Comparison of ENCODE assay signal across 9 mouse cellular contexts in genomic region chrX:37811179-37811578, GRCm38 (mm10). TPM values are rescaled to one million over a fixed set of nuclear protein-coding genes. Genes with fewer than 3 reads are reported as not detected.
DNase-seq lines count a peak whose midpoint lies in the region; ATAC-seq and TF ChIP-seq lines count a peak whose summit lies in the region.
"Had no signal": no experiment of that assay in that cellular context is flagged by ENCODE, and none has a peak within 500 bp of the region (broad histone marks: within the 10 kb centered on the region; RNA-seq: fewer than 3 reads in every experiment).

No protein-coding gene starts in this region.

- no peaks in the 10 kb centered on the region for H3K27me3 ChIP-seq in forebrain, embryonic 14.5 days (replicated peaks; ENCODE audit: control insufficient read depth, insufficient read depth, low read length)
- H3K27me3 ChIP-seq in forebrain, embryonic 13.5 days: no peaks in the 10 kb centered on the region
- no peaks in the 10 kb centered on the region for H3K27me3 ChIP-seq in kidney, postnatal 0 days (ENCODE audit: insufficient read depth, low read length)

- H3K9ac ChIP-seq in forebrain, embryonic 14.5 days (ENCODE audit: low read length): no peak overlapping the region
- H3K9ac ChIP-seq in forebrain, embryonic 13.5 days: no peak overlapping the region
- no peak overlapping the region for H3K9ac ChIP-seq in kidney, postnatal 0 days (ENCODE audit: low read depth, low read length)

- H3K36me3 ChIP-seq in forebrain, embryonic 14.5 days (ENCODE audit: control insufficient read depth, insufficient read depth, low read length): no peaks in the 10 kb centered on the region
- no peaks in the 10 kb centered on the region for H3K36me3 ChIP-seq in forebrain, embryonic 13.5 days (ENCODE audit: poor library complexity, severe bottlenecking)
- no peaks in the 10 kb centered on the region for H3K36me3 ChIP-seq in kidney, postnatal 0 days (ENCODE audit: insufficient read depth, low read length)

- TF ChIP-seq CTCF in kidney, postnatal 0 days (IDR thresholded peaks at IDR 0.05; ENCODE audit: low read depth): peak; percentile 70

- no peaks in the 10 kb centered on the region for H3K4me1 ChIP-seq in forebrain, embryonic 14.5 days (ENCODE audit: control insufficient read depth, insufficient read depth, low read length)
- no peaks in the 10 kb centered on the region for H3K4me1 ChIP-seq in forebrain, embryonic 13.5 days
- no peaks in the 10 kb centered on the region for H3K4me1 ChIP-seq in kidney, postnatal 0 days (replicated peaks; ENCODE audit: insufficient read depth, low read length)

- WGBS in forebrain, embryonic 14.5 days: 29% methylated on average over 5 of the region's 5 CpGs
- WGBS in forebrain, embryonic 13.5 days: 29% methylated on average over 5 of the region's 5 CpGs
- 25% methylated on average over 5 of the region's 5 CpGs for WGBS in kidney, postnatal 0 days

- peak; percentile 16 for DNase-seq in forebrain, embryonic 14.5 days (ENCODE audit: low spot score)
- DNase-seq in left cerebral cortex, postnatal 4 days: peak; percentile 23
- no peak for DNase-seq in left cerebral cortex, adult 11 months (ENCODE audit: low spot score)
- peak; percentile 10 to 22 for DNase-seq in adrenal gland, adult 18-20 months (ENCODE audit: low spot score in 2 of 2)
- DNase-seq in kidney, postnatal 0 days (ENCODE audit: low spot score): peak; percentile 47
- peak; percentile 30 for DNase-seq in retina, postnatal 1 day

- no peak for ATAC-seq in forebrain, embryonic 14.5 days
- no peak for ATAC-seq in forebrain, embryonic 13.5 days
- no peak for ATAC-seq in kidney, postnatal 0 days (replicated peaks; ENCODE audit: low FRiP score, low read depth)
- no peak for ATAC-seq in granulocyte monocyte progenitor cell, adult 5-6 weeks (replicated peaks; ENCODE audit: poor library complexity, severe bottlenecking)

- H3K4me3 ChIP-seq in forebrain, embryonic 14.5 days (ENCODE audit: low read depth, low read length): no peak overlapping the region
- H3K4me3 ChIP-seq in forebrain, embryonic 13.5 days: no peak overlapping the region
- H3K4me3 ChIP-seq in kidney, postnatal 0 days (replicated peaks; ENCODE audit: low read depth, low read length): no peak overlapping the region

- no peaks in the 10 kb centered on the region for H3K9me3 ChIP-seq in forebrain, embryonic 14.5 days (replicated peaks; ENCODE audit: control insufficient read depth, low read length)
- H3K9me3 ChIP-seq in forebrain, embryonic 13.5 days (replicated peaks): no peaks in the 10 kb centered on the region
- H3K9me3 ChIP-seq in kidney, postnatal 0 days (replicated peaks; ENCODE audit: low read length): no peaks in the 10 kb centered on the region

- intact Hi-C loops in left cerebral cortex, postnatal 4 days (cut with DNase I): no loop called here

- H3K4me2 ChIP-seq in forebrain, embryonic 14.5 days (ENCODE audit: low read length): no peak overlapping the region
- no peak overlapping the region for H3K4me2 ChIP-seq in forebrain, embryonic 13.5 days
- no peak overlapping the region for H3K4me2 ChIP-seq in kidney, postnatal 0 days (ENCODE audit: low read length)

- H3K27ac ChIP-seq in forebrain, embryonic 14.5 days (ENCODE audit: low read depth, low read length): no peak overlapping the region
- H3K27ac ChIP-seq in forebrain, embryonic 13.5 days: no peak overlapping the region
- no peak overlapping the region for H3K27ac ChIP-seq in kidney, postnatal 0 days

RNA-seq across cellular contexts. Expression of gene Rhox5, which starts 6.5 kb away (rescaled TPM):
- not detected in 2 replicates for polyA plus RNA-seq in forebrain, embryonic 14.5 days (2014; fragmentation: Nextera tagmentation; extraction: Ambion mirVana)
- polyA plus RNA-seq in forebrain, embryonic 13.5 days (2015; fragmentation: Nextera tagmentation; extraction: Ambion mirVana): not detected in 2 replicates
- total RNA-seq in left cerebral cortex, postnatal 4 days (2021): not detected
- total RNA-seq in adrenal gland, adult 18-20 months (2021): not detected
- 0.54 and 0.58 TPM in 2 replicates for polyA plus RNA-seq in kidney, postnatal 0 days (2015; fragmentation: Nextera tagmentation; extraction: Ambion mirVana)
- total RNA-seq in granulocyte monocyte progenitor cell, adult 5-6 weeks (2014; fragmentation: Nextera tagmentation): not detected in 2 replicates
- not detected in 2 replicates for total RNA-seq in granulocyte monocyte progenitor cell, adult 5-6 weeks (2017)
- total RNA-seq: left cerebral cortex, postnatal 25 days had no signal

RNA-seq across cellular contexts. Expression of gene Rhox6, which starts 15.5 kb away (rescaled TPM):
- polyA plus RNA-seq in forebrain, embryonic 14.5 days (2014; fragmentation: Nextera tagmentation; extraction: Ambion mirVana): not detected in 2 replicates
- polyA plus RNA-seq in forebrain, embryonic 13.5 days (2015; fragmentation: Nextera tagmentation; extraction: Ambion mirVana): not detected in 2 replicates
- total RNA-seq in left cerebral cortex, postnatal 4 days (2021): not detected
- total RNA-seq in adrenal gland, adult 18-20 months (2021): not detected
- polyA plus RNA-seq in kidney, postnatal 0 days (2015; fragmentation: Nextera tagmentation; extraction: Ambion mirVana): not detected in 2 replicates
- total RNA-seq in granulocyte monocyte progenitor cell, adult 5-6 weeks (2014; fragmentation: Nextera tagmentation): not detected in 2 replicates
- not detected in 2 replicates for total RNA-seq in granulocyte monocyte progenitor cell, adult 5-6 weeks (2017)
- total RNA-seq: left cerebral cortex, postnatal 25 days had no signal

RNA-seq across cellular contexts. Expression of gene Rhox7a, which starts 20.3 kb away (rescaled TPM):
- polyA plus RNA-seq in forebrain, embryonic 14.5 days (2014; fragmentation: Nextera tagmentation; extraction: Ambion mirVana): not detected in 2 replicates
- not detected in 2 replicates for polyA plus RNA-seq in forebrain, embryonic 13.5 days (2015; fragmentation: Nextera tagmentation; extraction: Ambion mirVana)
- total RNA-seq in left cerebral cortex, postnatal 4 days (2021): not detected
- not detected for total RNA-seq in adrenal gland, adult 18-20 months (2021)
- polyA plus RNA-seq in kidney, postnatal 0 days (2015; fragmentation: Nextera tagmentation; extraction: Ambion mirVana): not detected in 2 replicates
- total RNA-seq in granulocyte monocyte progenitor cell, adult 5-6 weeks (2014; fragmentation: Nextera tagmentation): not detected in 2 replicates
- not detected in 2 replicates for total RNA-seq in granulocyte monocyte progenitor cell, adult 5-6 weeks (2017)
- total RNA-seq: left cerebral cortex, postnatal 25 days had no signal
